Mouse (Mus musculus) bone marrow macrophage, adult 2 months (primary cell): ENCODE results near the gene Syn3.

Experiments used
- CTCF ChIP-seq: IDR thresholded peaks from 2 replicates; pipeline ENCODE4 v1.5.1; 2012; ENCODE audit warnings: low read depth, mild to moderate bottlenecking, low read length, moderate library complexity
- POLR2A ChIP-seq: IDR thresholded peaks from 2 replicates; pipeline ENCODE4 v1.6.1; 2012; ENCODE audit warnings: mild to moderate bottlenecking, low read depth, low read length, borderline replicate concordance

DNA sequence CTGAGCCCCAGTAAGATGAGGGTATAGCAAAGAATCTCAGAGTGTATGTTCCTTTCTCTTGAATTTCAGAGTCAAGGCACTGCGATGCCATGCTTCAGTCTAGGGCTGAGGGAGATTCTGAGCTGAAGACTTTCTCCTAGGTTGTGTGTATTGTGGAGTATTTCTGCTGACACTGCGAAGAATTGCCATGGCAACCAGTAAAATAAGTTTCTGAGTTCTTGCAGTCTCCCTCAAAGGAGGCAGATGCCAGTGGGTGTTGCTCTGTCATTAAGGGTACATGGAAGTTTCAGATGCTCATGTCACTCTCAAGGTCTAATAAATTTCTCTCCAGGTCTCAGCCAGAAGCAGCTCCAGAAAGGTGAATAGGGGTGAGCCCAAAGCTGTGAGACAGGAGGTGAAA lies 3.4 kb upstream of the Syn3 start:
- TF ChIP-seq CTCF (no peak), POLR2A (no peak)
